Mouse (Mus musculus) thymus, adult 2 months (tissue): Measurements from ENCODE around the gene Ehd1. TPM values are rescaled to one million over a fixed set of nuclear protein-coding genes. Genes with fewer than 3 reads are reported as not detected.

Experiments
- DNase-seq: peaks from one replicate; pipeline ENCODE4 v3.0.0; 2021
- H3K27ac ChIP-seq: fragments of 200-500 bp; 2 replicates; pipeline ENCODE4 v1.5.1; 2012; ENCODE audit warnings: low read length, control low read depth; ENCODE audit not compliant: control insufficient read depth, insufficient read depth
- H3K27me3 ChIP-seq: fragments of 200-500 bp; 2 replicates; pipeline ENCODE4 v1.6.1; 2012; ENCODE audit warnings: mild to moderate bottlenecking, low read length, moderate library complexity, mixed read lengths; ENCODE audit not compliant: control insufficient read depth, insufficient read depth
- H3K36me3 ChIP-seq: fragments of 200-500 bp; 2 replicates; pipeline ENCODE4 v1.6.1; 2012; ENCODE audit warnings: mild to moderate bottlenecking, low read length, moderate library complexity; ENCODE audit not compliant: control insufficient read depth, insufficient read depth
- H3K4me1 ChIP-seq: fragments of 200-500 bp; replicated peaks from 2 replicates; pipeline ENCODE4 v1.6.1; 2012; ENCODE audit warnings: low read length; ENCODE audit not compliant: control insufficient read depth, insufficient read depth
- H3K4me3 ChIP-seq: fragments of 200-500 bp; 2 replicates; pipeline ENCODE4 v1.5.1; 2012; ENCODE audit warnings: mild to moderate bottlenecking, low read length, control low read depth, moderate library complexity; ENCODE audit not compliant: control insufficient read depth, insufficient read depth
- CTCF ChIP-seq: fragments of 200-500 bp; IDR thresholded peaks from 2 replicates; pipeline ENCODE4 v1.5.1; 2012; ENCODE audit warnings: mild to moderate bottlenecking, control low read depth, low read length, moderate library complexity, borderline replicate concordance; ENCODE audit not compliant: control insufficient read depth, poor library complexity, insufficient read depth; ENCODE audit errors: extremely low read depth
- POLR2A ChIP-seq: fragments of 200-500 bp; IDR thresholded peaks from 2 replicates; pipeline ENCODE4 v1.6.1; 2012; ENCODE audit warnings: mild to moderate bottlenecking, low read length, control low read depth, moderate library complexity; ENCODE audit not compliant: control insufficient read depth, poor library complexity, insufficient read depth; ENCODE audit errors: extremely low read depth
- WGBS: fragments of 180-500 bp; shearing (Covaris S2); methylation state at CpG from one replicate; pipeline ENCODE4 v1.1.7; 2018; 5-methylcytosine and 5-hydroxymethylcytosine counted together
- polyA plus RNA-seq: library from polyadenylated mRNA; depleted of rRNA; stranded (reverse); fragments of >200 nt; gene quantifications from 2 replicates; pipeline ENCODE4 v1.2.3, GENCODE M21; 2012

Ehd1 gene
- polyA plus RNA-seq, 1 experiment, result 141 TPM

DNA sequence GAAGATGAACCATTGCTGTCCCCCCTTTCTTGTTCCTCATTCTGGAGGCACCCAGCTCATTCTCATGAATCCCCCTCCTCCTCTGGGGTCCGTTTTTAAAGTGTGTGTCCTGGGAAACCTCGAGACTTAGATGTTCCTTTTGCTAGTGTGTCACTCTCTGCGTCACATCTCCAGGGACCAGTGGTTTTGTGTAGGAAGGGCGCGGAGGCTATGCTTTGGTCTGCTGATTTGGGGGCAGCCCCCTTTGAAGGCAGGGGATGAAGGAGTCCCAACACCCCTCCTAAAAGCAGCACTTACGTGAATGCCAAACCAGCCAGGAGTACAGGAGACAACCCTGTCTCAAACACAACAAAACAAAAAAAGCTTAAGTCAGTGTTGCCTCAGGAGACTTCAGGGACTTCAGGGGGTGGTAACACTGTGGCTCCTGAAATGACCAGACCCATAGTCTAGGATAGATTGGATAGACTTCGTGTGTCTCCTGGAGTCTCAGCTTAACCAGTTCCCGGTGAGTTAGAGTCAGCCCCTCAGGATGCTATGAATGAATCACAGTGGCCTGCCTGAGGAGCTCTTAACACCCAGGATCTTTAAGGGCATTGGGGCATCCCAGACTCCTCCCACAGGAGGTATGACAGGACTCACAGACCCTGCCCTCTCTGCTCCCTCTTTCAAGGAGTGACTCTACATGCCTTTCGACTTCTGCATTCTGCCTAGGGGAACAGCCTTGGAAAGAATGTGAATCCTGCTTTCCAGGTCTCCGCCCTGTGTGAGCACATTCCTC, 1.3 kb downstream of the Ehd1 start:
- 29% methylated on average over 10 of the region's 10 CpGs for WGBS
- Histone ChIP-seq H3K4me1 (peaks cover 25% of the 10 kb centered on the region), H3K27ac (no peak overlapping the region), H3K27me3 (no peaks in the 10 kb centered on the region), H3K4me3 (peak overlapping the region; percentile 84), H3K36me3 (no peaks in the 10 kb centered on the region; the same call in 1 of the 2 replicates)
- DNase-seq, result no peak
- no peak for TF ChIP-seq POLR2A
- TF ChIP-seq CTCF, result no peak

GRCm38 (mm10) chr19:6278439-6279073, 2.0 kb downstream of the Ehd1 start:
- TF ChIP-seq CTCF (no peak), POLR2A (no peak)
- WGBS, result 66% methylated on average over 6 of the region's 6 CpGs
- Histone ChIP-seq H3K4me1 (peaks cover 31% of the 10 kb centered on the region), H3K27ac (no peak overlapping the region), H3K36me3 (no peaks in the 10 kb centered on the region; the same call in 1 of the 2 replicates), H3K4me3 (no peak overlapping the region), H3K27me3 (no peaks in the 10 kb centered on the region)
- DNase-seq, result no peak

GRCm38 (mm10) chr19:6279481-6280144, 3.1 kb downstream of the Ehd1 start:
- no peak for DNase-seq

GRCm38 (mm10) chr19:6280554-6280953, 4.0 kb downstream of the Ehd1 start:
- Histone ChIP-seq H3K27ac (no peak overlapping the region), H3K27me3 (no peaks in the 10 kb centered on the region), H3K4me3 (no peak overlapping the region), H3K36me3 (no peaks in the 10 kb centered on the region; the same call in 1 of the 2 replicates), H3K4me1 (peaks cover 36% of the 10 kb centered on the region)
- no peak for TF ChIP-seq POLR2A
- TF ChIP-seq CTCF, result no peak
- no peak for DNase-seq
- 95% methylated on average over 7 of the region's 7 CpGs for WGBS

More at GRCm38 (mm10) chr19:6279481-6280144, 3.1 kb downstream of the Ehd1 start:
- peaks cover 32% of the 10 kb centered on the region for H3K4me1 ChIP-seq
- H3K27ac ChIP-seq, result no peak overlapping the region
- H3K27me3 ChIP-seq, result no peaks in the 10 kb centered on the region
- H3K36me3 ChIP-seq, result no peaks in the 10 kb centered on the region; the same call in 1 of the 2 replicates
- 93% methylated on average over 6 of the region's 6 CpGs for WGBS
- H3K4me3 ChIP-seq, result no peak overlapping the region
- TF ChIP-seq CTCF (no peak), POLR2A (no peak)

DNA sequence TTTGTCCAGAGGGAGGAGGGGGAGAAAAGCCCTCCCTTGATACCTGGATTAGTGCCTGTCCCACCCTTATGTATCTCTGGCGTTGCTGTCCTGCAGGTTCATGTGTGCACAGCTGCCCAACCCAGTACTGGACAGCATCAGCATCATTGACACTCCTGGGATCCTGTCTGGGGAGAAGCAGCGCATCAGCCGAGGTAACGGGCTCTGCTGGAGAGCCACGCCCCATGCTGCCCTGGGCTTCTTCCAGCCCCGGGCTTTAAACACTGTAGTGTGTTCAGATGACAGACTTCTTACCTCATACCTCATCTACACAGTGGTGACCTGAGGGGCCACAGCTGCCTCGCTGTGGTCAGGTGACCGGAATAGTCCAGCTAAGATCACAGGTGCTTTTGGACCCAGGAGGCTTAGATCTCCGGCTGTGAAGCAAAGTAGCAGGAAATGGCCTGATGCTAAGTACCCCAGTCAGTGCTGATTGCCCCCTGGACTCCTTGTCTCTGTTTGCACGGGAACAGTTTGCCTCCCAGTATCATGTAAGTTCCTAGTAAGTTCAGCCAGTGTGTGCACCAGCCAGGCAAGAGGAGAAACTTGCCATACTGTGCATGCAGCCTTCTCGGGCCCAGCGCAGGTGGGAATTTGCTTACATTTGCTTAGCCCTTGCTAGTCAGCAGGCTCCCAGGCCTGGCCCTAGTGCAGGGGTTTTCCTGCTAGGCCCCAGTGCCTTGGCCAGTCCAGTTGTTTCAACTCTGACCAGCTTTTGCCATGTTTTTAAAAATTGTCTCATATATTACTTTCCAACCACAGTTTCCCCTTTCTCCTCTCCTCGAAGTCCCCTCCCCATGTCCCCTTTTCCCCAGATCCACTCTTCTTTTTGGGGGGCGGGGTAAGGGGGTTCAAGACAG, 4.8 kb downstream of the Ehd1 start:
- Histone ChIP-seq H3K27ac (no peak overlapping the region), H3K4me1 (peaks cover 28% of the 10 kb centered on the region), H3K4me3 (no peak overlapping the region), H3K36me3 (no peaks in the 10 kb centered on the region; the same call in 1 of the 2 replicates), H3K27me3 (no peaks in the 10 kb centered on the region)
- 89% methylated on average over 14 of the region's 14 CpGs for WGBS
- no peak for TF ChIP-seq CTCF
- DNase-seq, result no peak

- Histone ChIP-seq H3K27ac (no peak overlapping the region), H3K27me3 (no peaks in the 10 kb centered on the region), H3K4me1 (peaks cover 28% of the 10 kb centered on the region), H3K36me3 (no peaks in the 10 kb centered on the region; the same call in 1 of the 2 replicates), H3K4me3 (no peak overlapping the region)
- WGBS, result 77% methylated on average over 5 of the region's 5 CpGs
- TF ChIP-seq POLR2A (no peak), CTCF (no peak)
- DNase-seq, result no peak
These were observed 6.5 kb downstream of the Ehd1 start for GRCm38 (mm10) chr19:6283001-6283400.
